Mouse (Mus musculus) mature B cell (primary cell): ENCODE measurements around the gene Hormad2.

Experiments
- in situ Hi-C: fragments of 300-500 bp; cut with MboI; formaldehyde crosslinking; loops from 2 replicates; pipeline ENCODE4 v1.14.3; 2019

The Hormad2 gene

DNA sequence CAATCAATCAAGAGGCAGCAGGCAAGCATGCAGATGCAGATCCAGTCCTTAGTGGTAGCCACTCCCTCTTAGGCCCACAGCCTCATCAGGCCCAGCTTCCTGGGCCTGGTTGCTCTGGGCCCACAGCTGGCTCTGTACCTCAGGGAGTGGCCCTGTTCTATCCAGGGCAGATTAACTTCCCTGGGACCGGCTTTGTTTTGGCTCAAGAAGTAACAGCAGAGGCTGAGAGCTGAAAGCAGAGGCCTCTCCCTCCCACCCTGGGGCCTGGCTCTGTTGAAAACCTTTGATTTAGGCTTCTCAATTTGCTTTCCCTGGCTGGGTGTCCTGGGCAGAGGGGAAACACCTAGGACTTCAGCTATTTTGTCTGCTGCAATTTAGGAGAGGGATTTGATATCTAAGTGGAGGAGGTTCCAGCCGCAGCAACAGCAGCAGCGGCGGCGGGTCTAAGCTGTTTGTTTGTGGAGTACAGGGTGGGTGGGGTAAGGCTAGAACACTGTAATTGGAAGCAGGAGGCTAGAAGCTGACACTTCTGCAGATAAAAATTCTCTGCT is 138.5 kb downstream of the Hormad2 start:
- in situ Hi-C loops, result no loop called here

DNA sequence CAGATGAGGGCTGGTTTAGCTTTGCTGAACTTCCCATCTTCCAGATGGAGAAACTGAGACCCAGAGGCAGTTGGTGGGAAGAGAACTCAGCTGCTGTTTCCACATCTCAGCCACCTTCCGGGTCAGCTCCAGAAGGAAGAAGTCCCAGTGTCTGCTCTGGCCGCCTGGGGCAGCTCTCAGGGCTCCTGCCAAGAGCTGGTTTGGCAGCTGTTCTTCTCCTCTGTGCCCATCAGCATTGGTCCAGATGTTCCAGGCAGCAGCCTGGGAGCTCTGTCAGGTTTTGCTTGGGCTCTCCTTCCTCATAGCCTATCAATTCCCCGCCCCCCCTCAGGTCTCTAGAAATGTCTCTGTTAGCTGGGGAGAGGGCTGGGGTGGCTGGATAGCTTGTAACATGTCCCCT is 140.2 kb downstream of the Hormad2 start:
- in situ Hi-C loops, result no loop called here

DNA sequence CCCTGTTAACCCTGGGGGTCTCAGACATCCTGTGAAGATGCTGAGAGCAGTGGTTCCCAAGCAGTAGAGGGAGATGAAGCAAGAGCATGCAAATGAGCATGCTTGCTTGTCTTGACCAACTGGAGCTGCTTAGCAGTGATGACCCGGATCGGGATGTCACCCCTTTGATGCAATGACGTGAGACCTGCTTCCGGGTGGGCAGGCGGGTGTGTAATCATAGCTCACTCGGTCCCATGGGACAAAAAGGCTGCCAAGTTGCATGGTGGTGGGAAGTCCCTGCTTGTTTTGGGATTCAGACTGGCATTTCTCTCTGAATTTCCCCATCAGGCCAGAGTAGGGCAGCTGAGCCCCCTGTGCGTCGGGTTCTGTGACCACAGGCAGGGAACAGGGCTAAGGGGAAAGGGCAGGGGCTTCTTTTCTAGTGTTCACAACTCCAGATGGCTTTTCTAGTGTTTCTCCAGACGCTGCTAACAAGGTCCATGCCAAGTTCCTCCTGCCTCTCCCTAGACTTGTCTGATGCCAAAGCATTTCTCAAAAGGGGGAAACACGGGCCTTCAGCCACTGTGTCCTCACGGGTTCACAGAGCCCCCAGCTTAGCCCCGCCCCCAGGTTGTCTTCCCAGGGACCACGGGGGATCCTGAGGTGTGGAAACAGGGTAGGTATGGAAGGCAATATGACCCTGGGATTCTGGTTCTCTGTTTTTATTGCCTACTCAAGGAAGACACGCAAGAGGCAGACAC is 141.0 kb downstream of the Hormad2 start:
- in situ Hi-C loops, result no loop called here

DNA sequence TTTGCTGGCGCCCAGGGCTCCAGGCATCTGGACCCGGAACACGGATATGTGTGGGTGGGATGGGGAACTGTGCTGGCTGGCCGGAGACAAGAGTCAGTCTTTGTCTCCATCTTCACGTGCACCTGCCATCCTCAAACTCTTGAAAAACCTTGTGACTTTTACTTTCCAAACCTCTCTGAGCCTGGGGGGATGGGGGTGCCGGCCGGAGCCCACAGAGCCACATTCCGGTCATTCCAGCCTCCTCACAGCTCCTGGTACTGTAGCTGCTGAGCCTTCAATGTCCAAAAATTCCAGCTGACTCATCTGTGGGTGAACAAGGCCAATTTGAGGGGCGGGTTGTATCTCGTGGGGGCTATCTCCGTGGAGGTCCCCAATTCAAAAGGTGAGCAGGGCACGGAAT is 141.7 kb downstream of the Hormad2 start:
- in situ Hi-C loops, result no loop called here

DNA sequence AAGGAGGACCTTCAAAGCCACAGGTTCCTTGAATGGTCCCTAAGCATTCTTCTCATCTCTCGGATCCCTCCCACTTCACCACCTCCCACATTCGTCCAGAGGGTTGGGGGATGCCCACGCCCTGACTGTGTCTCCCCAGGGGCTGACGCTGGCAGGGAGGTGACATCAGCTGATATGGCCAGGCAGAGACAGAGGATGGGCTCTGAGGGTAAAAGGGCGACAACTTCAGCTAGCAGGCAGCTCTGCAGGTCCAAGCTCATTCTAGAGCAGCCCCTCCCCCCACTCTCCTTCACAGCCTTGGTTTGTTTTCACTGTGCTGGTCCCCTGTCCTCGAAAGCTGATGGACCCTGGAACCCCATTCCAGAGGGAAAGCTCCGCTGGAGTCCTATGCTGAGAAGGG is 142.3 kb downstream of the Hormad2 start:
- in situ Hi-C loops, result no loop called here

DNA sequence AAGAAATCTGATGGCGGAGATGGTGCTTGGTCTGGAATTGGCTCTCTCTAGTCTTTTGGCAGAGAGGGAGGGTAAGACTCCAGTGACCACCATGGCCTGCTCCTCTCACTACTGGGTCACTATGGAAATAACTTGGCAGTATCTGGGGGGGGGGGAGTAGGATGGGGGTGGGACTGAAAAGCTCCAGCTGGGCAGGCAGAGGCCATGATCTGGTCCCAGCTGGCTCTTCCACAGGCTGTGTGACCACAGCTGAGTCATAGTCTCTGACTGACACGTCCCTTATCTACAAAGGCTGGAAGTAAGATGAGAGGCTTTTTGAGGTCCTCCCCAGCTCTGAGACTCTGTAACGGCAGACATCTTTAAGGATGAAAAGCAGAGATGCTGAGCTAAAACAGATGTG is 143.2 kb downstream of the Hormad2 start:
- in situ Hi-C loops, result no loop called here

DNA sequence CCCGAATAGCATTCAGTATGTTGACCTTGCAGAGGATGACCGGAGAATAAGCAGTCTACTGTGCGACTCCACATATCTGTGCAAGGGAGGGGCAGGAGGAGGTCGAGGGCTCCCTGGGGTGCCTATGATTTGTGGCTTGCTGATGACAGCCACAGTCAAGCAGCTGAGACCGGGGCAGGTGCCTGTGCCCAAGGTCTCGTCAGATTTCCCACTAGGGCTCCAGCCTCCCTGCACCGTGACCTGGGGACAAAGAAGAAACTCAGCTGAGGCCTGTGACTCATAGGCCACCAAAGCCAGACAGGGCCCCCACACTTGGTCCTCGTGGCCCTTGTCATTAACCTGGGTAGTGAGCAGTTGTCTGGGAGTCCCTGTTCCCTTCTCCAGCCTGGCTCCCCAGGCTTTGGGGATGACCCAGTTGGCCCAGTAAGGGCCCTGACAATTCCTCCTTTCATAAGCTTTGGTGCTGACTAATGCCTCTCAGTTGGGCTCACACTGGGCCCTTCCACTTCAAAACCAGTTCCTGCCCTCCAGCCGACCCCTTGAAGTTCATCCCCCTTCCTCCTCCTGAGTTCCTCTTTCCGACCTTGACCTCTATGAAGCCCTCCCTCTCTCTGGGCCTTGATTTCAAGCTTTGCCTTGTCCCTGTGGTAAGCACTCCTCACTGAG is 144.2 kb downstream of the Hormad2 start:
- in situ Hi-C loops, result no loop called here
